Mouse (Mus musculus) liver, embryonic 13.5 days (tissue): ENCODE results near the gene Lamb3. TPM values are rescaled to one million over a fixed set of nuclear protein-coding genes. Genes with fewer than 3 reads are reported as not detected.

Experiments used
- ATAC-seq: fragments of 200-750 bp; cut with Nextera tagmentation; 2 replicates; pipeline ENCODE4 v1.8.0; 2017; ENCODE audit warnings: low read depth, mild to moderate bottlenecking, moderate number of reproducible peaks, moderate library complexity
- DNase-seq: peaks from one replicate; pipeline ENCODE4 v3.0.0; 2022
- H3K27ac ChIP-seq: fragments of 300-500 bp; sonication (generic); 2 replicates; pipeline ENCODE4 v1.5.1; 2015; ENCODE audit warnings: moderate library complexity, mild to moderate bottlenecking, inconsistent platforms
- H3K27me3 ChIP-seq: fragments of 300-500 bp; sonication (generic); 2 replicates; pipeline ENCODE4 v1.6.1; 2015; ENCODE audit warnings: mild to moderate bottlenecking, inconsistent platforms
- H3K36me3 ChIP-seq: fragments of 300-500 bp; sonication (generic); 2 replicates; pipeline ENCODE4 v1.6.1; 2015; ENCODE audit warnings: mild to moderate bottlenecking, inconsistent platforms
- H3K4me1 ChIP-seq: fragments of 300-500 bp; sonication (generic); replicated peaks from 2 replicates; pipeline ENCODE4 v1.6.1; 2015; ENCODE audit warnings: inconsistent platforms
- H3K4me2 ChIP-seq: fragments of 300-500 bp; sonication (generic); 2 replicates; pipeline ENCODE4 v1.6.1; 2015; ENCODE audit warnings: inconsistent platforms, mild to moderate bottlenecking, moderate library complexity
- H3K4me3 ChIP-seq: fragments of 300-500 bp; sonication (generic); replicated peaks from 2 replicates; pipeline ENCODE4 v1.5.1; 2015; ENCODE audit warnings: mild to moderate bottlenecking, inconsistent platforms
- H3K9ac ChIP-seq: fragments of 300-500 bp; sonication (generic); 2 replicates; pipeline ENCODE4 v1.6.1; 2015; ENCODE audit warnings: mild to moderate bottlenecking, inconsistent platforms
- H3K9me3 ChIP-seq: fragments of 300-500 bp; sonication (generic); replicated peaks from 2 replicates; pipeline ENCODE4 v1.6.1; 2016; ENCODE audit warnings: inconsistent platforms
- WGBS: fragments of 180-500 bp; shearing (Covaris S2); methylation state at CpG from one replicate; pipeline ENCODE4 v1.1.7; 2015; ENCODE audit not compliant: insufficient replicate concordance; 5-methylcytosine and 5-hydroxymethylcytosine counted together
- polyA plus RNA-seq: library from polyadenylated mRNA; unstranded; fragments of >200 nt; fragmentation: Nextera tagmentation; extraction: Ambion mirVana; gene quantifications from 2 replicates; pipeline ENCODE4 v1.2.1, GENCODE M21; 2015

The Lamb3 gene
- polyA plus RNA-seq, 1 experiment from 2014 or later = 0.25 TPM

GRCm38 (mm10) chr1:193230531-193230930 lies 23.0 kb downstream of the Lamb3 start:
- WGBS = 51% methylated on average over 3 of the region's 3 CpGs
- Histone ChIP-seq H3K9ac (no peak overlapping the region), H3K36me3 (no peaks in the 10 kb centered on the region), H3K9me3 (no peaks in the 10 kb centered on the region), H3K27me3 (no peaks in the 10 kb centered on the region), H3K4me2 (no peak overlapping the region), H3K27ac (no peak overlapping the region), H3K4me3 (no peak overlapping the region), H3K4me1 (no peaks in the 10 kb centered on the region)
- ATAC-seq = no peak
- no peak for DNase-seq

DNA sequence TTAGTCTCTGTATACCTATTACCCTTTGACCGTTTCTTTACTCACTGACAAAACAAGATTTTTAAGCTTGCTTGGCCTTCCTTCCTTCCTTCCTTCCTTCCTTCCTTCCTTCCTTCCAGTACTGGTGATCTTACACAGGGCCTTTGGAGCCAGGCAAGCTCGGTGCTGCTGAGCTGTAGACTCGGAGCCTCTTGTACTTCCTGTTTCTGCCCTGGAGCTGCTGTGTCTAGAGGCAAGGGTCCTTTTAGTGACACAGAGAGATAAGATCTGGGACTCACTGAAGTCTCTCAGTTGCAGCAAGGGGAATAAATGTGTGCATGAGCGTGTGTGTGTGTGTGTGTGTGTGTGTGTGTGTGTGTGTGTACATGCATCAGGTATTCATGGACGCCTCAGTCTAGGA lies 23.4 kb downstream of the Lamb3 start:
- Histone ChIP-seq H3K36me3 (no peaks in the 10 kb centered on the region), H3K4me3 (no peak overlapping the region), H3K4me1 (no peaks in the 10 kb centered on the region), H3K9ac (no peak overlapping the region), H3K27me3 (no peaks in the 10 kb centered on the region), H3K27ac (no peak overlapping the region), H3K4me2 (no peak overlapping the region), H3K9me3 (no peaks in the 10 kb centered on the region)
- ATAC-seq (0 out of 2 replicates have a peak, but pooled peaks have one; percentile 12), DNase-seq (no peak)
- WGBS = 21% methylated on average over 5 of the region's 5 CpGs

GRCm38 (mm10) chr1:193232732-193233131 lies 25.2 kb downstream of the Lamb3 start:
- H3K4me2 ChIP-seq = no peak overlapping the region
- H3K36me3 ChIP-seq = no peaks in the 10 kb centered on the region
- H3K27ac ChIP-seq = no peak overlapping the region
- WGBS = 71% methylated on average over 2 of the region's 2 CpGs
- no peaks in the 10 kb centered on the region for H3K27me3 ChIP-seq
- no peaks in the 10 kb centered on the region for H3K4me1 ChIP-seq
- no peaks in the 10 kb centered on the region for H3K9me3 ChIP-seq
- ATAC-seq = no peak
- no peak overlapping the region for H3K9ac ChIP-seq
- no peak for DNase-seq
- no peak overlapping the region for H3K4me3 ChIP-seq

DNA sequence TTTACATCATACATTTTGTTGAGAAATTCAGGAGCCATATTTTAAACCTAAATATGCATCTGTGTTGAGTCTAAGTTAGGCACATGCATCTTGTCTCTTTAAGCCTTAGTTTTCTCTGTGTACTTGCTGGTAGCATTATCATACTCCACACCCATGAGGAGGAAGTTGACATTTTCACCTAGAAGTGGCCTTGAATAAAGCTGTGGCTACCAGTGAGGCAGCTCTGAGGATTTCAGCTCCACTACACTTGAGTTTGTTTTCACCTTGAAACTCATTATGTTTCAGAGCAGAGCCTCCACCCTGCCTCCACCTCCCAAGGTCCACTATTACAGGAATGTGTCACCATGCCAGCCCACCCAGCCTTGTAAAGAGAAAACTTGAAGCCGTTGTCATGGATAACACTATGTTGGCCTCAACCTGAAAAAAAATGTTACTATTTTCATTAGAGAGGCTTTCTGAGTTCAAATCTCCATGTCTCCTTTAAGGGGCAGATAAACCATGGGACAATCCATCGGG lies 26.7 kb downstream of the Lamb3 start:
- H3K4me2 ChIP-seq = no peak overlapping the region
- no peak overlapping the region for H3K9ac ChIP-seq
- no peaks in the 10 kb centered on the region for H3K27me3 ChIP-seq
- no peak overlapping the region for H3K4me3 ChIP-seq
- ATAC-seq (no peak), DNase-seq (no peak)
- H3K27ac ChIP-seq = no peak overlapping the region
- no peaks in the 10 kb centered on the region for H3K36me3 ChIP-seq
- no peaks in the 10 kb centered on the region for H3K4me1 ChIP-seq
- 76% methylated on average over 2 of the region's 2 CpGs for WGBS
- no peaks in the 10 kb centered on the region for H3K9me3 ChIP-seq

GRCm38 (mm10) chr1:193234930-193235329 lies 27.4 kb downstream of the Lamb3 start:
- Histone ChIP-seq H3K27ac (no peak overlapping the region), H3K4me2 (no peak overlapping the region), H3K4me1 (no peaks in the 10 kb centered on the region), H3K9ac (no peak overlapping the region), H3K27me3 (no peaks in the 10 kb centered on the region), H3K36me3 (no peaks in the 10 kb centered on the region), H3K9me3 (no peaks in the 10 kb centered on the region), H3K4me3 (no peak overlapping the region)
- ATAC-seq (no peak), DNase-seq (no peak)
- 77% methylated on average over 7 of the region's 7 CpGs for WGBS

GRCm38 (mm10) chr1:193238426-193238825 lies 30.9 kb downstream of the Lamb3 start:
- no peak overlapping the region for H3K4me2 ChIP-seq
- no peak overlapping the region for H3K4me3 ChIP-seq
- WGBS = 57% methylated on average over 4 of the region's 4 CpGs
- H3K9ac ChIP-seq = no peak overlapping the region
- H3K4me1 ChIP-seq = no peaks in the 10 kb centered on the region
- no peaks in the 10 kb centered on the region for H3K27me3 ChIP-seq
- no peak for ATAC-seq
- H3K36me3 ChIP-seq = no peaks in the 10 kb centered on the region
- no peak overlapping the region for H3K27ac ChIP-seq
- H3K9me3 ChIP-seq = no peaks in the 10 kb centered on the region
- no peak for DNase-seq

GRCm38 (mm10) chr1:193241436-193241835 lies 33.9 kb downstream of the Lamb3 start:
- Histone ChIP-seq H3K27ac (no peak overlapping the region), H3K9ac (no peak overlapping the region)

GRCm38 (mm10) chr1:193242238-193242637 lies 34.7 kb downstream of the Lamb3 start:
- no peaks in the 10 kb centered on the region for H3K36me3 ChIP-seq
- no peak overlapping the region for H3K27ac ChIP-seq
- no peaks in the 10 kb centered on the region for H3K4me1 ChIP-seq
- DNase-seq = no peak
- H3K4me3 ChIP-seq = no peak overlapping the region
- H3K27me3 ChIP-seq = no peaks in the 10 kb centered on the region
- no peaks in the 10 kb centered on the region for H3K9me3 ChIP-seq
- H3K4me2 ChIP-seq = no peak overlapping the region
- ATAC-seq = peak; percentile 62
- 45% methylated on average over 8 of the region's 8 CpGs for WGBS
- no peak overlapping the region for H3K9ac ChIP-seq

More at GRCm38 (mm10) chr1:193241436-193241835, 33.9 kb downstream of the Lamb3 start:
- no peak for DNase-seq
- WGBS = 57% methylated on average over 4 of the region's 4 CpGs
- no peaks in the 10 kb centered on the region for H3K4me1 ChIP-seq
- no peak overlapping the region for H3K4me2 ChIP-seq
- no peak overlapping the region for H3K4me3 ChIP-seq
- H3K9me3 ChIP-seq = no peaks in the 10 kb centered on the region
- H3K27me3 ChIP-seq = no peaks in the 10 kb centered on the region
- no peaks in the 10 kb centered on the region for H3K36me3 ChIP-seq
- ATAC-seq = no peak

GRCm38 (mm10) chr1:193242863-193243262 lies 35.4 kb downstream of the Lamb3 start:
- DNase-seq (no peak), ATAC-seq (no peak)
- 30% methylated on average over 4 of the region's 4 CpGs for WGBS
- Histone ChIP-seq H3K4me1 (no peaks in the 10 kb centered on the region), H3K4me3 (no peak overlapping the region), H3K27me3 (no peaks in the 10 kb centered on the region), H3K9me3 (no peaks in the 10 kb centered on the region), H3K27ac (no peak overlapping the region), H3K9ac (no peak overlapping the region), H3K4me2 (no peak overlapping the region), H3K36me3 (no peaks in the 10 kb centered on the region)

DNA sequence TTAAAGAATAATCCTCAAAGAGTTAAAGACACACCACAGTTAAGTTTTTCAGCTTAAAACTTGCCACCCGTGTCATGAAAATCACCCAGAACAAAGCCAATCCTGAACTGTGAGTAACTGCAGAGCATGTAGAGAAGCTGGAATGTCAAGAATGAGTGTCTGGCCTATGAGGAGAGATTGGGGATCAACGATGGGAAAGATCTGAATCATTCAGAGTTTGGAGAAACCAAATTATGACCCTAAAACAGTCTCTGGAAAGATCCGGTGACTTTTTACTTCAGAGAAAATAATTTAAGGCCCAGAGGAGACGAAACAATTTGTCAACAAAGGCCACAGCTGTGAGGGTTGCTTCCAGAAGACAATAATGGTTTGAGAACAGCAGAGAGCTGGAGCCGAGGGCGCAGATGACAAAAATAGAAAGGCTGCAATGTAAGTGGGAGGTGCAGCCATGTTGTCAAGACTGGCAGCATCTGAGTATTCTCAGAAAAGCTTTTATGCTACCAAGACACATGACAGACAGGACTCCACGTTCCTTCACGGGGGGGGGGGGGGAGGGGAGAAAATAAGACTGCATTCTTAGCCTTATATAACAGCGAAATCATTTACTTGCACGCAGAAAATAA lies 36.2 kb downstream of the Lamb3 start:
- no peak overlapping the region for H3K27ac ChIP-seq
- no peaks in the 10 kb centered on the region for H3K27me3 ChIP-seq
- no peaks in the 10 kb centered on the region for H3K36me3 ChIP-seq
- no peaks in the 10 kb centered on the region for H3K4me1 ChIP-seq
- no peak for ATAC-seq
- WGBS = 48% methylated on average over 10 of the region's 10 CpGs
- no peaks in the 10 kb centered on the region for H3K9me3 ChIP-seq
- H3K4me3 ChIP-seq = no peak overlapping the region
- H3K4me2 ChIP-seq = no peak overlapping the region
- DNase-seq = no peak
- no peak overlapping the region for H3K9ac ChIP-seq

DNA sequence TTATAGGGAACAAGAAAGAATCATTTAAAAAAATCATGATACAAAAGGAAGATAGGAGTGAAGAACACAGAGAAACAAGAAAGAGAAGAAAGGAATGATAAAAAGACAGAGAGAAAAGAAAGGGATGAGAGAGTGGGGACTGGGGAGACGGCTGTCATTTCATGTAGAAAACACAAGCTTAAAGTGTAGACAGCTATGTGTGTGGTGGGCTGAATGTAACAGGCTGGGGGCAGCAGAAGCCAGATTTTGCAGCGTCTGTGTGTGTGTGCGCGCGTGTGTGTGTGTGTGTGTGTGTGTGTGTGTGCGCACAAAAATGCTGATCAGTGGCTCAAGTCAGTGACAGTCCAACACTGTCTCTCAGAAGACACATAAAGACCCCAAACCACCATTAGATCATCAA lies 36.7 kb downstream of the Lamb3 start:
- Histone ChIP-seq H3K9me3 (no peaks in the 10 kb centered on the region), H3K27ac (no peak overlapping the region), H3K4me2 (no peak overlapping the region), H3K9ac (no peak overlapping the region), H3K4me3 (no peak overlapping the region), H3K4me1 (no peaks in the 10 kb centered on the region), H3K36me3 (no peaks in the 10 kb centered on the region), H3K27me3 (no peaks in the 10 kb centered on the region)
- ATAC-seq = no peak
- no peak for DNase-seq
- WGBS = 79% methylated on average over 6 of the region's 6 CpGs

- H3K4me2 ChIP-seq = no peak overlapping the region
- ATAC-seq = no peak
Measured at GRCm38 (mm10) chr1:193250026-193250425, 42.5 kb downstream of the Lamb3 start.

More at GRCm38 (mm10) chr1:193250026-193250425, 42.5 kb downstream of the Lamb3 start:
- Histone ChIP-seq H3K9me3 (no peaks in the 10 kb centered on the region), H3K27ac (no peak overlapping the region), H3K4me1 (no peaks in the 10 kb centered on the region), H3K27me3 (no peaks in the 10 kb centered on the region), H3K9ac (no peak overlapping the region), H3K4me3 (no peak overlapping the region), H3K36me3 (no peaks in the 10 kb centered on the region)
- 52% methylated on average over 2 of the region's 2 CpGs for WGBS
- no peak for DNase-seq
